Mouse (Mus musculus) telencephalon, adult 2 months (tissue): ENCODE measurements around the gene Otof.

Experiments
- DNase-seq: peaks from one replicate; pipeline ENCODE4 v3.0.0-alpha.2; 2011; ENCODE audit warnings: low read depth, low spot score

Gene Otof

DNA sequence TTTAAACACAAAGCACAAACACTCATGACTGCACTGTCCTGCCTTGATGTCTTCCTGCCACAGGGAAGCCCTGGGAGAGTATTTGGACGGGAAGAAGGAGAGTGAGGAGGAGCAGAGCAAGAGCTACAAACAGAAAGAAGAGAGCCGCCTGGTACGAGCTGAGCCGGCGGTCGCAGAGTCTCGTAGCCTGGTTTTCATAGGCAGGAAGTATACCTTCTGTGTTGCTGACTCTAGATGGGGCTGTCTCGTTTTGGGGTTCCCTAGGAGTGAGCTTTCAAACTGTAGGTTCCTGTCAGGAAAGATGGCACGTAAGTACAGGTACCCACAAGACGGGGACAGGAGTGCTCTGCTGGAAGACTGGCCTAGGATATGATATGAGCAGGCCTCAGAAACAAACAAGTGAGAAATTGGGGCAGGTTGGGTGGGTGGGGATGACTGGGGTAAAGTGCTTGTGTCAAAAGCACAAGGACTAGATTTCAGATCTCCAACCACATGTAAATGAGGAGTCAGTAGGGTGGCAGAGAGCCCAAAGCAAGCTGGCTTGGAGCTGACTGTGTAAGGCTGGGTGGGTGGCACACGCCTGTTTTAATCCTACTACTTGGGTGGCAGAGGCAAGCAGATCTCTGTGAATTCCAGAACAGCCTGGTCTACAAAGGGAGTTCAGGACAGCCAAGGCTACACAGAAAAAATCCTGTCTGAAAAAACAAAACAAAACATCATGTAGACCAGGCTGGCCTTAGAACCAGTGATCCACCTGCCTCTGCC is 119.9 kb downstream of the Otof start:
- peak; percentile 21 for DNase-seq

DNA sequence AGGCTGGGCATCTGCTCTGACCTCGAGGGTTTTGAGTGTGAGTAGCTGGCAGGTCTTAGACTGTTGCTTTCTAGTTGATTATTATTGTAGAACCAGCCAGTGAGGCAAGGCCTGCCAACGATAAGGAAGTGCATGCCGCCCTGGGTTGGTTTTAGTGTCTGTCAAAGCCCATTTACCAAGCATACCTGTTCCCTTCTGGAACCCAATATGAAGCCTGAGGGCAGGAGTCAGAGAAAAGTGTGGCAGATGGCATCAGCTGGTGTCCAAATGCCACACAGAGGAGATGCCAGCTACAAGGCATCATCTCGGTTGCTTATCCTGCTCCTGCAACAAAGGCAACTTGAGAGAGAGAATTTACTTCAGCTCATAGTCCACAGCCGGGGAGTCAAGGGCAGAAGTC is 120.9 kb downstream of the Otof start:
- no peak for DNase-seq
